In the genomic region with DNA sequence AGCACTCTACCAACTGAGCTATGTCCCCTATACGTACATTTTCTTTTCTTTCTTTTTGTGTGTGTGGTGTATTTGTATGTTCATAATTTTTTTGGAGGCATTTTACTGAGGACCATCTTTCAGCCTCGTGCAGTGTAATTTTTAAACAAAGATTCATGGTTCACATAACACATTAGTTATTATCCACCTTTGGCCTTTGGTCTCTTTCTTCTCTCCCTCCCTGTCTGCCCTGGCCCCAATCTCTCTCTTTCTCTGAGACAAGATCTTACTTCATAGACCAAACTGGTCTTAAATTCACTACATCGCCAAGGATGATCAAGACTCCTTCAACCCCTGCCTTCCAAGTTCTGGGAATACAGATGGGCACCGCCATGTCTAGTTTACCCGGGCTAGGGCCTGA, we compare ENCODE assay signal across 18 mouse cellular contexts. TPM values are rescaled to one million over a fixed set of nuclear protein-coding genes. Genes with fewer than 3 reads are reported as not detected.
A peak's percentile ranks its signal among the peaks of the same experiment; 100 is the strongest.
DNase-seq lines count a peak whose midpoint lies in the region; ATAC-seq and TF ChIP-seq lines count a peak whose summit lies in the region.
"Had no signal": no experiment of that assay in that cellular context is flagged by ENCODE, and none has a peak within 500 bp of the region (broad histone marks: within the 10 kb centered on the region; RNA-seq: fewer than 3 reads in every experiment).

No protein-coding gene starts in this region.

- DNase-seq in gastrocnemius, adult 2 months = no peak
- no peak for DNase-seq in gastrocnemius, postnatal 36 days
- peak; percentile 79 for DNase-seq in kidney, adult 2 months
- peak; percentile 83 for DNase-seq in kidney, adult 9 months
- DNase-seq in kidney, postnatal 10 days = no peak
- DNase-seq: adrenal gland, adult 8-10 months; B cell, adult 2 months; cerebellum, adult 11 months; cerebellum, adult 11-12 months; cerebellum, adult 18-20 months had no signal

- no peak overlapping the region for H3K4me2 ChIP-seq in kidney, embryonic 15.5 days

- intact Hi-C loops in gastrocnemius, adult 2 months (cut with DNase I) = no loop called here
- intact Hi-C loops in gastrocnemius, postnatal 36 days (cut with DNase I) = no loop called here

- 67% methylated on average over 5 of the region's 5 CpGs for WGBS in kidney, adult 2 months
- 82% methylated on average over 5 of the region's 5 CpGs for WGBS in kidney, embryonic 15.5 days

- no peak for TF ChIP-seq POLR2A in kidney, adult 2 months (IDR thresholded peaks at IDR 0.05; ENCODE audit: low read depth, low read length)

- peaks cover 32% of the 10 kb centered on the region for H3K4me1 ChIP-seq in kidney, adult 2 months (ENCODE audit: control insufficient read depth, insufficient read depth, low read length)
- peaks cover 20% of the 10 kb centered on the region for H3K4me1 ChIP-seq in kidney, embryonic 15.5 days

- no peaks in the 10 kb centered on the region for H3K36me3 ChIP-seq in kidney, adult 2 months (ENCODE audit: control insufficient read depth, insufficient read depth, low read length)
- H3K36me3 ChIP-seq in kidney, embryonic 15.5 days = no peaks in the 10 kb centered on the region
- H3K36me3 ChIP-seq: G1E had no signal

- no peaks in the 10 kb centered on the region for H3K27me3 ChIP-seq in kidney, adult 2 months (replicated peaks; ENCODE audit: control insufficient read depth, insufficient read depth, low read length)
- H3K27me3 ChIP-seq in kidney, embryonic 15.5 days = no peaks in the 10 kb centered on the region
- H3K27me3 ChIP-seq: CH12.LX, Patski had no signal

- no peak overlapping the region for H3K9ac ChIP-seq in kidney, embryonic 15.5 days

- no peak for ATAC-seq in kidney, embryonic 15.5 days (replicated peaks; ENCODE audit: low FRiP score)
- ATAC-seq: activated CD4-positive, CD25-positive, alpha-beta regulatory T cell, adult 4 months; CD4-positive, CD25-positive, alpha-beta regulatory T cell, adult 4 months; Patski had no signal

- H3K4me3 ChIP-seq in gastrocnemius, adult 2 months = no peak overlapping the region
- H3K4me3 ChIP-seq in kidney, adult 2 months (ENCODE audit: insufficient read depth, low read depth, low read length) = no peak overlapping the region
- no peak overlapping the region for H3K4me3 ChIP-seq in kidney, embryonic 15.5 days (replicated peaks)

- TF ChIP-seq CTCF in gastrocnemius, adult 2 months (IDR thresholded peaks at IDR 0.05) = no peak
- TF ChIP-seq CTCF in kidney, adult 2 months (conservative IDR thresholded peaks at IDR 0.05; ENCODE audit: insufficient read depth, insufficient read length, low read depth, low read length) = no peak

- no peaks in the 10 kb centered on the region for H3K9me3 ChIP-seq in kidney, embryonic 15.5 days (replicated peaks)
- H3K9me3 ChIP-seq: G1E had no signal

- peak overlapping the region; percentile 63; the same call in 1 of the 2 replicates for H3K27ac ChIP-seq in gastrocnemius, adult 2 months
- H3K27ac ChIP-seq in kidney, adult 2 months (ENCODE audit: insufficient read depth, low read depth, low read length) = peak overlapping the region; percentile 95
- H3K27ac ChIP-seq in kidney, embryonic 15.5 days = no peak overlapping the region

RNA-seq across cellular contexts. Expression of a gene that starts 37.5 kb away (rescaled TPM):
- total RNA-seq in gastrocnemius, adult 2 months (2021) = 100 to 1,000 TPM; 130 to 164 TPM
- total RNA-seq in gastrocnemius, postnatal 36 days (2021) = 100 to 1,000 TPM; 128 to 141 TPM
- polyA plus RNA-seq in kidney, adult 2 months (2012; rRNA removed) = 150 and 168 TPM in 2 replicates
- polyA plus RNA-seq in kidney, embryonic 15.5 days (2015; fragmentation: Nextera tagmentation; extraction: Ambion mirVana) = 418 and 431 TPM in 2 replicates

RNA-seq across cellular contexts. Expression of a gene that starts 44.7 kb away (rescaled TPM):
- under 1 TPM; 0.59 to 0.99 TPM for total RNA-seq in gastrocnemius, adult 2 months (2021)
- 1 to 10 TPM in 1 of 2 experiments, under 1 TPM in 1; 0.66 to 1.7 TPM for total RNA-seq in gastrocnemius, postnatal 36 days (2021)
- polyA plus RNA-seq in kidney, adult 2 months (2012; rRNA removed) = 0.09 and 0.12 TPM in 2 replicates
- polyA plus RNA-seq in kidney, embryonic 15.5 days (2015; fragmentation: Nextera tagmentation; extraction: Ambion mirVana) = 0.13 and 0.14 TPM in 2 replicates
- total RNA-seq: ES-E14, MEL had no signal
- polyA plus RNA-seq: activated CD4-positive, CD25-positive, alpha-beta regulatory T cell, adult 4 months; CD4-positive, CD25-positive, alpha-beta regulatory T cell, adult 4 months; G1E had no signal

Comparison
In these comparisons a context has a peak if more than half of its experiments do, and no peak if none do; other contexts are left out.
1. DNase-seq: peak in kidney, adult 2 months (single experiment) and kidney, adult 9 months (single experiment); none in gastrocnemius, adult 2 months (single experiment), gastrocnemius, postnatal 36 days (0 of 2) and kidney, postnatal 10 days (single experiment).